Mouse (Mus musculus) urinary bladder, postnatal 10 days (tissue): ENCODE measurements around the gene Mepe.

Source experiments
- DNase-seq: peaks from one replicate; pipeline ENCODE4 v3.0.0; 2022; ENCODE audit warnings: low spot score

Gene Mepe

GRCm38 (mm10) chr5:104325029-104325428 is at the start of gene Mepe:
TSS of gene Mepe (plus strand) at chr5:104325329.
- no peak for DNase-seq

GRCm38 (mm10) chr5:104294201-104294600 is 30.9 kb upstream of the Mepe start:
- DNase-seq, result no peak

GRCm38 (mm10) chr5:104298994-104299393 is 26.1 kb upstream of the Mepe start, which contains the start of gene Ibsp:
TSS of gene Ibsp (plus strand) at chr5:104299171.
- DNase-seq, result no peak

- DNase-seq, result no peak
Observed at GRCm38 (mm10) chr5:104314073-104314472, 11.1 kb upstream of the Mepe start.

GRCm38 (mm10) chr5:104326884-104327283 is 1.8 kb downstream of the Mepe start:
- DNase-seq, result no peak

GRCm38 (mm10) chr5:104327389-104327788 is 2.3 kb downstream of the Mepe start:
- no peak for DNase-seq

- DNase-seq, result no peak
Observed at GRCm38 (mm10) chr5:104327876-104328275, 2.7 kb downstream of the Mepe start.

GRCm38 (mm10) chr5:104328317-104328850 is 3.3 kb downstream of the Mepe start:
- no peak for DNase-seq

- DNase-seq, result no peak
Observed at GRCm38 (mm10) chr5:104329381-104329780, 4.3 kb downstream of the Mepe start.

- no peak for DNase-seq
Observed at GRCm38 (mm10) chr5:104330088-104330487, 5.0 kb downstream of the Mepe start.

- DNase-seq, result no peak
Observed at GRCm38 (mm10) chr5:104332296-104332695, 7.2 kb downstream of the Mepe start.

- no peak for DNase-seq
Observed at GRCm38 (mm10) chr5:104333231-104333640, 8.1 kb downstream of the Mepe start.

GRCm38 (mm10) chr5:104333643-104334042 is 8.5 kb downstream of the Mepe start:
- DNase-seq, result no peak

GRCm38 (mm10) chr5:104334516-104334915 is 9.4 kb downstream of the Mepe start:
- no peak for DNase-seq

GRCm38 (mm10) chr5:104335962-104336361 is 10.8 kb downstream of the Mepe start:
- no peak for DNase-seq

- DNase-seq, result no peak
Observed at GRCm38 (mm10) chr5:104337491-104337890, 12.4 kb downstream of the Mepe start.

GRCm38 (mm10) chr5:104339009-104339408 is 13.9 kb downstream of the Mepe start:
- DNase-seq, result no peak

- DNase-seq, result no peak
Observed at GRCm38 (mm10) chr5:104339706-104340512, 14.8 kb downstream of the Mepe start.

- DNase-seq, result no peak
Observed at GRCm38 (mm10) chr5:104340513-104340829, 15.3 kb downstream of the Mepe start.

- no peak for DNase-seq
Observed at GRCm38 (mm10) chr5:104342881-104343280, 17.8 kb downstream of the Mepe start.

- DNase-seq, result no peak
Observed at GRCm38 (mm10) chr5:104344526-104345240, 19.6 kb downstream of the Mepe start.

GRCm38 (mm10) chr5:104345241-104345630 is 20.1 kb downstream of the Mepe start:
- DNase-seq, result no peak

- DNase-seq, result no peak
Observed at GRCm38 (mm10) chr5:104351041-104351440, 25.9 kb downstream of the Mepe start.
